Mouse (Mus musculus) retina, embryonic 14.5 days (tissue): Measurements from ENCODE around the gene Bbs10.

Experiments used
- DNase-seq: peaks from one replicate; pipeline ENCODE4 v3.0.0-alpha.2; 2015; ENCODE audit warnings: low spot score

The Bbs10 gene

DNA sequence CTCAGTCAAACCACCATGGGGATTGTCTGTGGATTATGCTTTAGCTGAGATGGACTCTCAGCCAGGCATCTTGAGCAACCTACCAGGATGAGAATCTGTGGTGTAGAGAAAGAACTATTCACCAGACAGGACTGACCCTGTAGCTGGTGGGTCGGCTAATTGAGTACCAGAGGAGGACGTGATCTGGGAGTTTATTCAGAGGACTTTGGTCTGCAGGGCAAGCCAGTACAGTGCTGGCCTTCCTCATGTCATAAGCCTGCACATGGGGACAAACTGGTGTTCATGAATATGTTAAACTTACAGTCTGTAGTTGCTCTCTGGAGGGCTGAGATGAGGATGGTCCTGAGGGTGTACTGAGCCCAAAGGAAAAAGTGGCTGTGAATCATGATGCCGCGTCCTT lies 29.5 kb downstream of the Bbs10 start:
- DNase-seq: no peak

GRCm38 (mm10) chr10:111329326-111329725 lies 30.8 kb downstream of the Bbs10 start:
- DNase-seq: peak; percentile 16

- DNase-seq: no peak
Observed at GRCm38 (mm10) chr10:111334902-111335301, 36.4 kb downstream of the Bbs10 start.

DNA sequence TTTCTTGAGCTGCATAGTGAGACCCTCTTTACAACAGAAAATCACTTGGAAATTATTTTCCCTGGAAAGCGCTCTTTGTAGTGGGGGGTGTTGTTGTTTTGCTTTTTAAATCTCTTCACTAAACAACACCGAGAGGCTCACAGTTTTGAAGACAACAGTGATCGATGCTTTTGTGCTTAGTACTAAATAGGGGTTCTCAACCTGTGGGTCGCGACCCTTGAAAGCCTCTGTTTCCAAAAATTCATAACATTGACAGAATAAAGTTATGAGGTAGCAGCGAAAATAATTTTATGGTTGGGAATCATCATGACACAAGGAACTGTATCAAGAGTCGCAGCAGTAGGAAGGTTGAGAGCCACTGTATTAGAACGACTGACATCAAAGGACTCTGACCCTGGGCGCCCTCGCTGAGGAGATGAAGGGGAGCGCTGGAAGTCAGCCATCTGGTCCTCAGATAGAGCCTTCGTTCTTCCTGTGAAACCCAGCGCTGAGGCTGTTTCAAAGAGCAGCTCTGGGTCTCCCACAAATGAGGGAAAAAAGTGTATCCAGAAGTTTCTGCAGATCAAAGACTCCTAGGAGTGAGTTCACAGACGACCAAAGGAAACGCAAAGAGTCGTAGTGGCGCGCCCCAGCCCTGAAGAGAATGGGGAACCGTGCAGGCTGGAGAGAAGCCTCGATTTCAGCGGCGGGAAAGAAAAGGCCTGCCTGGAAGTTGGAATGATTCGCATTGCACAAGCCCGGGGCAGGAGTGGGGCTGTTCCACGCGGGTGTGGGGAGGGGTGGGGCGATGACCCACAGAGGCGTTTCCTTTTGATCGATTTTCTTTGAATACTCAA lies 37.3 kb downstream of the Bbs10 start:
- peak; percentile 18 for DNase-seq

DNA sequence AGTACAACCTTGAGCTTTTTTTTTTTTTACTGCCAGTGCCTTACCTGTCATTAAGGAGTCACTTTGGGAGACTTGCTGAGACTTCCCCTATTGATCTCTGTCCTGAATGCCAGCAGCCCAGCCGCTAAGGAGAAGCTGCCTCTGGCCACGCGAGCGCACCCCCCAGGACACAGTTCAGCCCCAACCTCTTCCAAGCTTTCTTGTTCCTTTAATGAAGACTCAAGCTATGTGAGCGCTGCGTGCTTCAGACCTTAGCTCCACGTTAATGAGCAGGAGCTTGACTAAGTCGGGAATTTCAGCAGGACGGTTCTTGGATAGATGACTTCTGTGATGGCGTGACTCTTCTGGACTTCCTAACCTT lies 37.9 kb downstream of the Bbs10 start:
- no peak for DNase-seq

DNA sequence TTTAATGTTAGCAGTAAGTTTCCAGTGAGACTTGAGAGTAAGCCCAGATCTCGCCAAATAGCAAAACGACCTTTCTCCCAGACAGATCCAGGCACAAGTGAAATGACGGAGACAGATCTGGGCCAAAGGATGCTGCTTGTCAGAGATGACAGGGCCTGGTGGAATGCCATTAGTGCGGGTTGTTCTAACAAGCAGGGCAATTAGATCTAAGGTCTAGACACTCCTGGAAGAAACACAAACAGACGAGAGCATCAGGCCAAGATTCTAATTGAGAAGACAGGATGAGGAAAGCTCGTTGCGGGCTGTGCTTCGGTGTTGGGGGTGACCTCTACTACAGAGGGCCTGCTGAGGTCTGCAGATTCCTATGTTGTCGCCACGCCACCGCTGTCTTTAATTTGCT lies 40.8 kb downstream of the Bbs10 start:
- DNase-seq: peak; percentile 25

GRCm38 (mm10) chr10:111341761-111342160 lies 43.3 kb downstream of the Bbs10 start:
- DNase-seq: no peak

- DNase-seq: no peak
Observed at GRCm38 (mm10) chr10:111343555-111343954, 45.1 kb downstream of the Bbs10 start.

DNA sequence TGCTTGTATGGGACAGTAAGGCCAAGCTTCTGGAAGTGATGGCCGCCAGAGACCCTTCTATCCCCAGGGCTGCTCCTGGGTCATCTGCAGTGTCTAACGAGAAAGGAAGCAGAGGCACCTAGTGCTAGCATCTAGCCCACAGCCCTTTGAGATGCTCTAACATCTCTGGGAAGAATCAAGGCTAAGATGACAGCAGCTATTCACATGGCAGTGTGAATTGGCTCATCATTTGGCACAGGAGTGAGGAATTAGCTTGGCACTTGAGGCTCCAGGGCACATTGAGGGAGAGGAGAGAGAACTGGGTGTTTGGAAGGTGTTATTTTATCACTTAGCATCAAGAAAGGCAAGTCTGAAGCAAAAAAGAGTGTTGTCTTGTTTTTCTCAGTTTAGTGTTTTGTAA lies 49.8 kb downstream of the Bbs10 start:
- DNase-seq: no peak
